Mouse (Mus musculus) layer of hippocampus, adult 9-10 months (tissue): ENCODE data around the gene Eef1akmt3.
"Not testable (repeated sequence)": the region's sequence is repeated elsewhere in the genome, so short reads cannot be mapped to it uniquely, and the experiment has no call there.

Experiments
- DNase-seq: peaks from one replicate; pipeline ENCODE4 v3.0.0; 2022; ENCODE audit warnings: low spot score

Gene Eef1akmt3

DNA sequence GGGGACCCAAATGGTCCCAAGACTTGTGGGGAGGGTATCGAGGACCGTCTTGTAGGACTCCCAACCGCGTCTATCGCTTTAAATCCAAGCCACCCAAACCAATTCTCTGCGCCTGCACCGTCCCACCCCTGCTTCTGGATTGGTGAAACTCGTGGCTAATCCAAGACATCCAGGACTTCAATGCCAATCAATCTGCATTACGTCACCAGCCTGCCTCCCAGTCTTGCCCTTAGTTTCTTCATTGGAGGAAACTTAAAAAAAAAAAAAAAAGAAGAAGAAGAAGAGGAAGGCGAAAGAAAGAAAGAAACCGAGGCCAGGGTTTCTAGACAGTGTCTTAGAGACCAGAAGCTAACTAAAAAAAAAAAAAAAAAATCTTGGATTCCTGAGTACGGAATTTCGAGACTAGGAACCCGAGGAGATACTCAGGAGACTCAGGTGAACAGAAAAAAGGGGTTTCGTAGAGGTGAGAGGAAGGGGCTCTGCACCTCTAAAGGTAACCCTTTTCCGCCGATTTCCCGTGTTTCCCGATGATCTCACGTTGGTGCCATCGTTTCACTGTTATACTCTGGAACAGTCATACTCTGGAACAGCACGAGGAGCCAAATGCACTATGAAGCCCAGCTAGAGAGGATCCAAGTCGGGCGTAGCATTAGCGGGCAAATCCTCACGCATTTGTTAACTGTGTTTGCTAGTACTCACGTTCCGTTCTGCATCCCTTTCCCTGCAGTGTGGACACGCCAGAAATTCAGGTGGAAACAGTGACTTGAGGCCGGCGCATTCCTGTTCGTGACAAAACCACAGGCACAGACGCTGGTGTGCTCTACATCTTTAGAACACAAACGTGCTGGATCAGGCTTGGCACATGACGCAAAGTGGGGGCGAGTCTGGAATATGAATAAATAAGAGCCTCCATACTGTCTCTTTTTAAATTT lies 29.1 kb upstream of the Eef1akmt3 start, which contains the start of gene Tspan31:
TSS of gene Tspan31 (minus strand) at position 75 of the 932 bp plus-strand sequence.
- DNase-seq: peak; percentile 93

DNA sequence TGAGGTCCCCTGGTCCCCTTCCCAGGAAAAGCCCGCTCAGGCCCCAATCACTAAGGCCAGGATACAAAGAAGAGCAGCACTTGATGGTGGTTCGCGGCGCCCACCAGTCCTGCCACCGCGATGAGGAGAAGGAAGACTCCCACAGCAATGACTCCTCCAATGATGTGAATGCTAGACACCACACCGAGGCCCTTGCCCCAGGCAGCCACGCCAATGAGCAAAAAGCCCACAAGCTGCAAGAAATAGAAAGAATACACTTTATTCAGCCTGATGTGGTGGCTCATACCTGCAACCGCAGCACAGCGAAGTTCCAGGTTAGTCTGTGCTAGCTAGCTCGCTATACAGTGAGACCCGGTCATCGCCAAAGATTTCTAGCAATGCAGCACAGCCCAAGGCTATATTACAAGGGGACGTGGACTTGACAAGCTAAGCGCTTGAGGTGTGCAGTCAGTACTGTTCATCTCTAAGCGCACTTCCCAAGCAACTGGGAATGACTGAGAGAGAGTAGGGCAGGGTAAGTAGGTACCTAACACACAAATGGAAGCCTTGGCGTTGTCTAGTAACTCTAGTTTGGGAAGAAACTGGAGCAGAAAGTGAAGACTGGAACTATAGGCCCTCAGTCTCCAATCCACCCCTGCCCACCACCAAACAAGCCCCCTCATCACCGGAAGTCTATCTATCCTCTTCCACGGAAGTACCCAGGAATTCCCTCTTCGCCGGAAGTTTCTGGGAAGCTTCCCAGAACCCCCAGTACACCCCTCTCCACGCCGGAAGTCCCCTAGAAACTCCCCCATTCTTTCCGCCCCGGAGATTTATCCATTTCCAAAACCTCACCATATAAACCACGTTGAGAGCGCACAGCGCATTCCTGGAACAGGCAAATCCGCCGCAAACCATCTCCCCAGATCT lies 28.2 kb upstream of the Eef1akmt3 start:
- DNase-seq: no peak

GRCm38 (mm10) chr10:127068360-127069038 lies 27.2 kb upstream of the Eef1akmt3 start:
- no peak for DNase-seq

DNA sequence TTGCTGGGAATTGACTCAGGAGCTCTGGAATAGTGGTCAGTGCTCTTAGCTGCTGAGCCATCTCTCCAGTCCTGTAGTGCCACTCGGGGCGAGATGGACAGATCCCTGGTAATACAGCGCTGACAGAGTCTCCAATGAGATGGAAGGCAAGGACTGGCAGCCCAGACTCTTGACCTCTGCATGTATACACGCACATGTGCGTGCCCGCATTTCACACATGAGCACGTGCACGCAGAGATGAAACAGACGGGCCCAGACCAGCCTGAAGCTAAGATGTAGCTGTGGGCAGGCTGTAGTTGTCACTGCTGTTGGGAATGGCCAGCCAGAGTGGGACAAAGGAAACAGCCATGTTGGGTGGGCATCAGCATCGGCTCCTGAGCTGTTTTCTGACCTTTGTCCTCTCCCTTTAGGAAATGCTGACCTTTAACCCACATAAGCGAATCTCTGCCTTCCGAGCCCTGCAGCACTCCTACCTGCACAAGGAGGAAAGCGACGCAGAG lies 25.3 kb upstream of the Eef1akmt3 start:
- no peak for DNase-seq

GRCm38 (mm10) chr10:127065981-127066380 lies 24.7 kb upstream of the Eef1akmt3 start:
- no peak for DNase-seq

- no peak for DNase-seq
These were observed 22.9 kb upstream of the Eef1akmt3 start for GRCm38 (mm10) chr10:127063913-127064870.

DNA sequence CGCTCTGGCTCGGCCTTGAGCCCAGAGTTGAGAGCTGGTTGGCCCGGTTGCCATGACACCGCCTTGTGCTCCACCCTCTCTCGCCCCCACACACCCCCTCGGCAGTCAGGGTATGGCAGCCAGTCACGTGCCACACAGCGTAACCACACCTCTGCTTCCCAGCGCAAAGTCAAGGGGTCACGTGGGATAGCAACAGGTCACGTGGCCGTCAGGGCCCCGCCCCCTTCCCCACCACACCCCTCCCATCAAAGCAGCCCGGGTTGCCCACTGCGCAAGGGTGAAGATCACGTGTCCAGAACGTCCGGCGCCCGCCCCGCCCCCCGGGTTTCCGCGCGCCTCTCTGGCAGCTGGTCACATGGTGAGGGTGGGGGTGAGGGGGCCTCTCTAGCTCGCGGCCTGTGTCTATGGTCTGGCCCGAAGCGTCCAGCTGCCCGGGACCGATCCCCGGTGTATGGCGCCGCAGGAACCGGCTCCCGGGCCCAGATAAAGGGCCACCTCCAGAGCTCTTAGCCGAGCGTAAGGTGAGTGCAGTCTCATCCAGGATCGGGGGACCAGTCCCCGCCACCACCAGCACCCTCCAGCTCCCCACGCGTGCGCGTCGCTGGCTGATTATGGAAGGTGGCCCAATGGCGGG lies 22.0 kb upstream of the Eef1akmt3 start, which contains the start of gene Cdk4:
TSS of gene Cdk4 (plus strand) at position 296 of the 634 bp plus-strand sequence.
- peak; percentile 94 for DNase-seq

- DNase-seq: no peak
These were observed 21.2 kb upstream of the Eef1akmt3 start for GRCm38 (mm10) chr10:127062503-127062902.

GRCm38 (mm10) chr10:127062101-127062500 lies 20.8 kb upstream of the Eef1akmt3 start:
- not testable (repeated sequence) for DNase-seq

DNA sequence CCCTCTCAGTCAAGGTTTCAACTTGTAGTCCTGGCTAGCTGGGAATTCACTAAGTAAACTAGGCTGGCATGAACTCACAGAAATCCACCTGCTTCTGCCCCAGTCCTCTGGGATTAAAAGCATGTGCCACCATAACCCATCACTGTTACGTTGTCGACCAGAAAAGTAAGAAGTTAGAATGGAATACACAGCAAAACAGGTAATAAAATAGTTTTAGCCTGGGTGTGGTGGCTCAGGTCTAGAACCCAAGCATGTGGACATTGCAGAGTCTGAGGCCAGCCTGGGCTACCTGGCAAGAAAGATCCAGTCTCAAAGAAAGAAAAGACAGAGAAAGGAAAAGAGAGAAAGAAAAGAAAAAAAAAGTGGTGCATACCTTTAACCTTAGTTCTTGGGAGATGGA lies 20.2 kb upstream of the Eef1akmt3 start:
- no peak for DNase-seq

GRCm38 (mm10) chr10:127061085-127061484 lies 19.8 kb upstream of the Eef1akmt3 start:
- DNase-seq: no peak

DNA sequence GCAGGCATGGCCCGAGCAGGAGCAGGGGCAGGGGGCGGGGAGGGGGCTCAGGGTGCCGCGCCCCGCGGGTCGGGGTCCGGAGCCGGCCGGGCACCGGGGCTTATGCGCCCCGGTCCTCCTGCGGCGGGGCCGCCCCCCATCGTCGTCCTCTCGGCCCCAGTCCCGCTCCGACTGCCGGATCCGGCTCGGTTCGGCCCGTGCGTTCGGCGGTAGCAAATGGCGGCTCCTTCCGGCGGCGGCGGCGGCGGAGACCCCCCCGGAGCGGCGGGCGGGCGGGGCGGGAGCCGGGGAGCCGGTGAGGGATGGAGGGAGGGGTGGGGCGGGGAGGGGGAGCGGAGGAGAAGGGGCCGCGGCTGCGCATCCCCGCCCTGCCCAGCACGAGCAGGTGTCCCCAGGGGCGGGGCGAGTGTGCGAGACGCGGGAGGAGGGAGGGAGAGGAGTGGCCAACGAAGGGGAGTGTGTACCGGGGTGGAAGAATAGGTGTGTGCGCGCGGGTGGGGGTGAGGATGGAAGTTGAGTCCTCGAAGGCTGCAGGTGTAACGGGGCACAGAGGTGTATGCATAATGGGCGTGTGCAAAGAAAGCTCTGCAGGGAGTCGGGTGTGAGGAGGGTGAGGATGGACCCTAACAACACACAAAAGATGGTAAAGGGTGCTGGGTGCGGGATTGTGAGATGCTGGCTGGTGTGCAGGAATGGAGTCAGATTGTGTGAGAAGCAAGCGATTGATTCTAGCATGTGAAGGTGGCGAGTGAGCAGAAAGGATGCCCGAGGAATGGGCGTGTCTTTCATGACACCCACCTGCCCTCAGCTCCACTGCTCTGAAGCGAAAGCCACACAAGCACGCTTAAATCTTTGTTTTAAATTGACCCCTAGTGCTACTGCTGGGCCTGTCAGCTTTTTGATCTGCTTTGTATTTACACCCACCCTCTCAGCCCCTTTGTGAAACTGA lies 18.9 kb upstream of the Eef1akmt3 start, which contains the start of gene March9:
TSS of gene March9 (minus strand) at position 217 of the 949 bp plus-strand sequence.
- no peak for DNase-seq

- no peak for DNase-seq
These were observed 18.1 kb upstream of the Eef1akmt3 start for GRCm38 (mm10) chr10:127059174-127059967.

DNA sequence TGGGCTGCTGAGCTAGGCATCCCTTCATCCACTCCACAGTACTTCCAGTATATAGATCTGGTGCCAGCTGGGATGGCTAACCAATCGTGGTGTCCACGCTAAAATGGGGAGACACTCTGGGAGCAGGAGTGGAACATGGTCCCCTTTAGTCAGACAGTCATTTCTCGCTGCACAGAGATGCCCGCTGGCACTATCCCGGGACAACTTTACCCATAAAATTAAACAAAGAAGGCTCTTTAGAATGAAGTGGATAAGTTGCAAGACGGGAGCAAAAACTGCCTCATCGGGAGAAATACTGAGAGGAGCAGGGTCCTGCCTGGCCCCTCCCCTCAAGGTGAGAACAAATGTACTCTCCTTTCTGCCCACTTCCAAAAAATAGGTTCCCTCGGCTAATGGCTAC lies 17.4 kb upstream of the Eef1akmt3 start:
- DNase-seq: no peak

DNA sequence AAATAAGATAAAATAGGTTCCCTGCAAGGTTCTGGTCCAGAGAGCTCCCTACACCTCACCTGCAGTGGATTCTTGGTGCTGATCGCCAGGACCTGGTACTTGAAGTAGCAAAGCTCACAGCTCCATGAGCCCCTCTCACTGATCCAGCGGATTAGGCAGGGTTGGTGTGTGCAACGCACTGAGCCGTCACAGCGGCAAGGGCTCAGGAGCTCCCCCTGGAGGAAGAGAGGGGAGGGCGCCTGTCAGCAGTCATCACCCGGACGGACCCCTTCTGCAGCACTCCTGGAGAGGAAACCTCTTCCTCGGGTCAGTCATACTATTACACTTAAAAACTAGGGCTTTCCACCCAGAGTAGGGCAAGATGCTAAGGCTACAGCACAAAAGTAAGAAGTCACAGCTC lies 16.8 kb upstream of the Eef1akmt3 start:
- no peak for DNase-seq

DNA sequence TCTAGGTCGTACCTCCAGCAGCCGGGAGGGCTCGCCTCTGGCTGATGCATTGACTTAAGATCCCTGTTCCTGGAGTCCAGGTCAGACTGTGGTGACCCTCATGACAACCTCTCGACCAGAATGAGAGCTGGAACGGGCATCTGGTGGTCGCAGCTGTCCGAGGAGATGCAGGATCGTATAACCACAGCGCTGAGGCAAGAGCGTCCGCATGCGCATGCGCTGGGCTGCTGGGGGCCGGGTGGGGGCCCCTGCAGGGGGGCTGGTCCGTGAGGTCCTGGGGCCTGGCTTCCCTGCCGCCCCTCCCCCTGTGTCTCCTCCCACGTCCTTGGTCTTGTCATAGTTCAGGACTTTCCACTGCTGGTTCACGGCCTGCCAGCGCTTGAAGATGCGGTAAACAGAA lies 15.2 kb upstream of the Eef1akmt3 start:
- no peak for DNase-seq

GRCm38 (mm10) chr10:127055406-127055805 lies 14.1 kb upstream of the Eef1akmt3 start:
- no peak for DNase-seq

GRCm38 (mm10) chr10:127054646-127055045 lies 13.3 kb upstream of the Eef1akmt3 start:
- no peak for DNase-seq
